Mouse (Mus musculus) neutrophil, adult 5-6 weeks (primary cell): ENCODE data around the gene Ccer2. TPM values are rescaled to one million over a fixed set of nuclear protein-coding genes. Genes with fewer than 3 reads are reported as not detected.

ENCODE experiments used
- ATAC-seq: fragments of 151-379, 151-347 bp; 2 replicates; pipeline ENCODE4 v1.8.0; 2017; ENCODE audit warnings: mild to moderate bottlenecking, moderate TSS enrichment; ENCODE audit not compliant: insufficient number of reproducible peaks, poor library complexity, low FRiP score, severe bottlenecking; ENCODE audit errors: extremely low read depth
- total RNA-seq: library from RNA; stranded (forward); fragments of 200-1000 nt; gene quantifications from 2 replicates; pipeline ENCODE4 v1.2.3, GENCODE M21; 2017

Gene Ccer2
- total RNA-seq = not detected in 2 replicates

DNA sequence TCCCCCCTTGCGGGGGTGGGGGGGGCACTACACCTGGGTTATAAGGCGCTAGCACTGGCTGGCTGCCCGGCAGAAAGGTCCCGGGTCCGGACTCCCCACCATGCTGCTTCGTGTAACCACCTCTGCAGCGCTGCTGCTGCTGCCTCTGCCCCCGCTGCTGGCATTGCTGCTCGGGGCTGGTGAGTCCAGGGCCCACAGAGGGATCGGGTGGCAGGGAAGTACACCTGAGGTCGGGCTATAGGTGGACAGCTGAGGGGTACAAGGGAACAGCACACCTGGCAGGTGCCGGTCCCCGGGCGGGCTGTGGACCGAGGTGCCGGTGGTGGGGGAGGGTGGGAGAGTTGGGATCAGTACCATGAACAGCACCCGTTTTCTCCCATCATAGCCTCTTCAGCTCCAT is at the start of gene Ccer2:
Gene Ccer2 (plus strand): TSS at position 96 of the 400 bp plus-strand sequence.
- no peak for ATAC-seq

DNA sequence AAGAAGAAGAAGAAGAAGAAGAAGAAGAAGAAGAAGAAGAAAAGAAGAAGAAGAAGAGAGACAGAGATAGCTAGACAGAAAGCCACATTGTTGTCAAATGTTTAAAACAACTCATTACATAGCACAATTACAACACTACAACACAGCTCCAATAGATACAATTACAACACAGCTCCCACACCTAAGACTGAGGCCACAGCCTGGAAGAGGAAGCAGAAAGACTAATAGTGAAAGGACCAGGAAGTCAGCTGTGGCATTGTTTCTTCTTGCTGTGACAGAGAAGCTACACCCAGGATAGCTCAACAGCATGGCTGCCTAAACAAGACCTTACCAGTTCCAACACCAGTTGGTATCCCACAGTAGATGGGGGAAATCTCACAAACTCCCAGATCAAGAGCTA is 46.5 kb upstream of the Ccer2 start:
- ATAC-seq = 0 out of 2 replicates have a peak, but pooled peaks have one; percentile 19

DNA sequence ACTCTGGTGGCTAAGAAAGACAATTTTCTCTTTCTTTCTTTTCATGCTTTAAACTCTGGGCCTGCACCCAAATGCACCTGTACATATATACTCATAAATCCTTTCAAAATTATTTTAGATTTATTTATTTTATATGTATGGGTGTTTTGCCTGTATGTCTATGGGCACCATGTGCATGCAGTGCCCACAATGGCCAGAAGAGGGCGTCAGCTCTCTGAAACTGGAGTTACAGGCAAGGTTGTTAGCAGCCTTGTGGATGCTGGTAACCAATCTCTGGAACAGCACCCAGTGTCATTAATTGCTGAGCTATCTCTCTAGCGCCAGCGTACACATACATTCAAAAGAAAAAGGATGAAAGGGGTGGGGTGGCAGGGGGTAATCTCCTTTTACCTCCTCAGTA is 45.0 kb upstream of the Ccer2 start:
- ATAC-seq = no peak

GRCm38 (mm10) chr7:28714667-28715066 is 41.3 kb upstream of the Ccer2 start:
- ATAC-seq = no peak

GRCm38 (mm10) chr7:28715598-28715997 is 40.4 kb upstream of the Ccer2 start:
- no peak for ATAC-seq

GRCm38 (mm10) chr7:28716590-28717281 is 39.2 kb upstream of the Ccer2 start, which contains the start of gene Fbxo17:
Gene Fbxo17, plus strand, starts transcription at chr7:28716804.
- peak; percentile 36; the same call in 1 of the 2 replicates for ATAC-seq

- ATAC-seq = no peak
Observed at GRCm38 (mm10) chr7:28717726-28718125, 38.2 kb upstream of the Ccer2 start.

GRCm38 (mm10) chr7:28719159-28719558 is 36.8 kb upstream of the Ccer2 start:
- ATAC-seq = no peak

- no peak for ATAC-seq
Observed at GRCm38 (mm10) chr7:28719650-28720049, 36.3 kb upstream of the Ccer2 start.

DNA sequence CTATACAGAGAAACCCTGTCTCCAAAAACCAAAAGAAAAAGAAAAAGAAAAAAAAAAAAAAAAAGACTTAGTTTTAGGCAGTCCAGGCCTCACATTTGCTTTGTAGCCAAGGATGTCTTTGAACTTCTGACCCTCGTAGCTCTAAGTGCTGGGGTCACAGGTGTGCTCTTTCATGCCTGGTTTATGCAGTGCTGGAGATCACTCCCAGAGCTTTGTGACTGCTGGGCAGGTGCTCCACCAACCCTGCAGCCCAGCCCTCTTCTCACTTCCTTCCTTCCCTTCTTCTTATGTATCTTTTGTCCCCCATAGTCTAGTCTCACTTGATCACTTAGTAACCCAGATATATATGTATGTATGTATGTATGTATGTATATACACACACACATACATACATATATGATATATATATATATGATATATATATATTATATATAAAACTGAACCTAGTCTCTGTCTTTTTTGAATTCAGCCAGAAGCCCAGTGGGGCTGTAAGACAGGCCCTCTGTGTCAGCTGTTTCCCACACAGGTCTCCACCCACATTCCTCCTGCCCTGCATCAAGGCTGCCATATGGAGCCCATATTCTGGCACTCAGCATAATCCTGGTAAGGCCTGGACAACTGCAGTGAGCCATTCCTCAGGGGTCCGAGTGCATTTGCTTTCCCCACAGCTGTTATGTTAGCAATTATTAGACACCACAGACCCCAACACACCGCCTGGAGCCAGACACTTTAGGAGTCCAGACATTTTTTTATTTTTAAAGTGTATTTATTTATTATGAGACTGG is 35.0 kb upstream of the Ccer2 start:
- ATAC-seq = no peak

DNA sequence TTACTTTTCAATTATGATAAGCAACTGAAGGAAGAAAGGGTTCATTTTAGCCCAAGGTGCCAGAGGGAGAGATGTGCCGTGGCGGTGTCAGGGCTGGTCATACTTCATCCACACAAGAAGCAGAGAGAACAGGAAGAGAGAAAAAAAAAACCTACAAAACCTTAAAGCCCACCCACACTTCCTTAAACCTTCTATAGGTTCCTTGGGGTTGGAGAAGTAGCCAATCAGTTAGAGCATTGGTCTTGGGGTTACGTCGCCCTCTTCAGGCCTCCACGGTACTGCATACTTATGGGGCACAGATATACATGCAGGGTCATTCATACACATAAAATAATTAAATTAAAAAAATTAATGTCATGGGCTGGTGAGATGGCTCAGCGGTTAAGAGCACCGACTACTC is 33.9 kb upstream of the Ccer2 start:
- ATAC-seq = no peak

DNA sequence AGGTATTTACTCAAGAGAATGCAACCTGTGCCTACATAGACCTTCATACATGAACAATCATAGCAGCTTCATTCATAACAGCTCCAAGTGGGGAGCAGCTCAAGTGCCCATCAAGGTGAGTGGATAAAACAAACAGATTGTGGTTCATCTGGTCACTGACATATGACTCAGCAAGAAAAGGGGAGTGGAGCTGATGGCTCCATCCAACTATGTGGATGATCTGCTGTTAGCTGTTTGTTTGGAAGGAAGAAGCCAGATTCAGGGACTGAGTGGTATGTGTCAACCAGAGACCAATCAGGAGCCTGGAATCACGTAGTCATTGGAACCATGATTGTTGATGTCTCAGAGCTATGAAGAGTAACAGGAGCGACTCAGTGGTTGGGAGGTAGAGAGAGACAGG is 31.4 kb upstream of the Ccer2 start:
- no peak for ATAC-seq

DNA sequence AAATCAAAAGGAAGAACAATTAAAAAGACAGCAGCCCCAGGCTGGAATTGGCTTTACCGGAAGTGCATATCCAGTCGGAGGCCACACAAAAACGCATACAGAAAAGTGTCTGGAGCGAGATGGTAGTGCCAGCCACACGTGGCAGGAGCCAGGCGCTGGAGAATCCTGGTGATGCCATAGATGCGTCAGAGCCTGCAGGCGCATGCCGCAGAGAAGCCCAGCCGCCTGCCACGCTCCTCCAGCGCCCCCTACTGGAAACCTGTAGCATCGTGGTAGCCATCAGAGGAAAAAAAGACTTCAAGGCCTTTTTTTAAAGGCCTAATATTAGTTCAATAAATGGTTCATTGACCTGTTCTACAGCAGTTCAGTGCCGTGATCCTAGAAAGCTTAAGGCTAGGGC is 29.4 kb upstream of the Ccer2 start:
- peak; percentile 72; the same call in 1 of the 2 replicates for ATAC-seq

DNA sequence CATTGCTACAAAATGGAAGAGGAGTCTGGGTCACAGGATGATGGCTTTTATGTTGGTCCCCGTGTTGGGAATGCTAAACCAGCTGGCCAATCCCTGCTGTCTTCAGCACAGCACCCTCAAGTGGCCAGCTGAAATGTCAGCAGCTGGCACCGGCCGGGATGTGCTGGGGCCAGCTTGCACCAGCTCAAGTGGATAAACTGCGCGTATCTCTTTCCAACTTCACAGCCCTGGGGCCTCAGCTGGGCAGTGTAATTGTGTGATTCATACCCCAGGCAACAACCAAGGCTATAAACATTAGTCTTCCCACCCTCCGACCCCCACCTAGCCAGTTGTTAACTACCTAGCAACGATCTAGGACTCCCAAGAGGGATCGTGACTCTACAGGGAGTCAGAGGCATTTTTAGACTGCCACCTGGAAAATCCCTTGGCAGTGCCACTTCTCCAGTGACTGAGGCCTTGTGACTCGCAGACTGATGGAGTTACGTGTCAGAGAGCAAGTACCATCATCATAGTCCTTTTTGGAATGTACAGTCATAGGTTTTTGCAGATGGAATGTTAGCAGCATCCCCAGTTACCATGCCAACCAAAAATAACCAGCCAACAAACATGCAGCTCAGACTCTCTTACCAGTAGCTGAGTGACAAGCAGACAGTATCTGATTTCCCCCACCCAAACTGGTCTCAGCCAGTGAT is 28.2 kb upstream of the Ccer2 start:
- ATAC-seq = no peak

DNA sequence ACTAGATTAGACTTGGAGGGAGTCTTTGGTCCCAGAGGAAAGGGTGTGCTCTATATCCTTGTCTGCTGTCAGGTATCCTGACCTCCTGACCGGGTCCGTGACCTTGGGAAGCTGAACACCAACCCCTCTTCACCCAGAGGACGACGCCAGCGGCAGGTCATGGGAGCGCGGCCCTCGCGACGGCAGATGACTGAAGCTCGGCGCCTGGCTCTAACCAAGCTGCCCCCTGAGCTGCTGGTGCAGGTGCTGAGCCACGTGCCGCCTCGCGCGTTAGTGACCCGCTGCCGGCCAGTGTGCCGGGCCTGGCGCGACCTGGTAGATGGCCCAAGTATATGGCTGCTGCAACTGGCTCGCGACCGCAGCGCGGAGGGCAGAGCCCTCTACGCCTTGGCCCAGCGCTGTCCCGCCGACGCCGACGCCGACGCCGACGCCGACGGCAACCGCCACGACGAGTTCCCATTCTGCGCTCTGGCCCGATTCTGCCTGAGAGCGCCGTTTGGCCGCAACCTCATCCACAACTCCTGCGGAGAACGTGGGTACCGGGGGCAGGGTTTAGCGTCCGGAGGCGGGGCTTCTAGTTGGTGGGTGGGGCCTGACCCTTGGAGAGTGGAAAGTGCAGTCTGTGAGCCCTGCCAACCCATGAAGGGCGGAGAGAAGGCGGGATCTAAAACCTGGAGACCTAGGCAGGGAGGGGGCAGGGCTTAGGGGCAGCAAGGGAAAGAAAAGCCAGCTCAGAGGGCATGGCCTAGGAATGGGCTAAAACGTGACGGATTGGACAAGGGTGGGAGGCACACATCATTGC is 23.4 kb upstream of the Ccer2 start:
- peak; percentile 70 for ATAC-seq

GRCm38 (mm10) chr7:28733211-28733610 is 22.8 kb upstream of the Ccer2 start:
- no peak for ATAC-seq

- no peak for ATAC-seq
Observed at GRCm38 (mm10) chr7:28735701-28736100, 20.3 kb upstream of the Ccer2 start.

DNA sequence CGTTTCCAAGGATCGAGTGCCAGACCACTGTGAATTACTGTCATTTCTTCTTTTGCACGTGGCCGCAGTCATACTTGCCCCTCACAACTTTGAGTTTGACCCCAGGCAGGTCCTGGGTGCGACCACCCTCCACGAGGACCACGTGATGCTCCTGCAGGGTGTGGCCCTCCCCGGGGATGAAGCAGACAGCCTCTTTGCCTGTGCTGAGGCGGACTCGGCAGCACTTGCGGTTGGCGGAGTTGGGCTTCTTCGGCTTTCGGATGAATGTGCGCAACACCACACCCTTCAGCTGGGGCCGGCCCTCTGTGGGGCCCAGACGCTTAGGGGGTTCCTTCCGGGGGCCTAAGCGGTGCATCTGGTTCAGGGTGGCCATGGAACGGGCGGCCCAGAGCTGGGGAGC is 16.1 kb upstream of the Ccer2 start:
- no peak for ATAC-seq

- no peak for ATAC-seq
Observed at GRCm38 (mm10) chr7:28740949-28741348, 15.0 kb upstream of the Ccer2 start.
